In the genomic region with DNA sequence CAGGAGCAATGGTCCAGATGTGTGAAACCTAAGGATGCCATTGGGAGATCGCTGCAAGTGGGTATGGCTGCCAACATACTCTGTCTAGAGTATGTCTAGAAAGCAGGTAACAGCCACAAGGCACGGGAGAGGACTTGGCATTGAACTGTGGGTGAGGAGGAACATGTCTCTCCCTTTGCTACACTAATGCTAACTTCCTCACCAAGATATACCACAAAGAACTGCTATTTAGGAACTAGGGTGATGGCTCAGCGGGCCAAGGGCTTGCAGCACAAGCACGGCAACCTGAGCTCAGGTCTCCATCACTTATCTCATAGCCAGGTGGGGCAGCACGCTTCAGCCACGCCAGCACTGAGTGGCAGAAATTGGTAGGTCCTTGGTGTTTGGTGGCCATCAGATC, we compare ENCODE assay signal across 10 mouse cellular contexts.
"Had no signal": no experiment of that assay in that cellular context is flagged by ENCODE, and none has a peak within 500 bp of the region (broad histone marks: within the 10 kb centered on the region; RNA-seq: fewer than 3 reads in every experiment).

No protein-coding gene starts in this region.

- DNase-seq: kidney, adult 18-20 months; kidney, postnatal 25 days; right cerebral cortex, adult 18-20 months had no signal

- H3K27ac ChIP-seq: intestine, embryonic 15.5 days; limb, embryonic 15.5 days; liver, embryonic 12.5 days; midbrain, embryonic 12.5 days; neural tube, embryonic 15.5 days; stomach, postnatal 0 days had no signal

- H3K4me3 ChIP-seq: intestine, embryonic 15.5 days; limb, embryonic 15.5 days; liver, embryonic 12.5 days; midbrain, embryonic 12.5 days; myocyte; neural tube, embryonic 15.5 days had no signal
